Mouse (Mus musculus) monocyte, adult 59 days (primary cell): ENCODE data around the gene Snrpd2. TPM values are rescaled to one million over a fixed set of nuclear protein-coding genes. Genes with fewer than 3 reads are reported as not detected.

Experiments
- total RNA-seq, 2 experiments: library from RNA; stranded (reverse); gene quantifications; one replicate each; pipeline ENCODE4 v1.2.4; 2023

Snrpd2 gene
- total RNA-seq = 10 to 100 TPM; 51.0 to 53.8 TPM

DNA sequence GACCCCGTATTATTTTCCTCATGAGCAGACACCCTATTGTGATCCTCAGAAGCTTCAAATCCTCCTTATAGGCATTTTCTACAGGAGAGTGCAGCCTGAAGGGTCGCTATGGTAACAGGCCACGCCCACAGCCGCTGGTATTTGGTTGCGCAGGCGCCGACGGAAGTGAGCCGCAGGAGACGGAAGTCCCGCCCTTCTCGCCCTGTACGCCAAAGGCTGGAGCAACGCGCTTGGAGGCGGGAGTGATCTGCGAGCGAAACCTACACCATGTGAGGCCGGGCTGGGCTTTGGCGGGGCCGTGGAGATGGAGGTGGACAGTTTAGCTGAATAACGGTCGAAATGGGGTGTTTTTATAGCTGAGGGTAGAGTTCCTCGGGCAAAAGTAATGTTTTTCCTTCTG is at the start of gene Snrpd2:
Gene Snrpd2 (plus strand): TSS at position 97 of the 400 bp plus-strand sequence.

DNA sequence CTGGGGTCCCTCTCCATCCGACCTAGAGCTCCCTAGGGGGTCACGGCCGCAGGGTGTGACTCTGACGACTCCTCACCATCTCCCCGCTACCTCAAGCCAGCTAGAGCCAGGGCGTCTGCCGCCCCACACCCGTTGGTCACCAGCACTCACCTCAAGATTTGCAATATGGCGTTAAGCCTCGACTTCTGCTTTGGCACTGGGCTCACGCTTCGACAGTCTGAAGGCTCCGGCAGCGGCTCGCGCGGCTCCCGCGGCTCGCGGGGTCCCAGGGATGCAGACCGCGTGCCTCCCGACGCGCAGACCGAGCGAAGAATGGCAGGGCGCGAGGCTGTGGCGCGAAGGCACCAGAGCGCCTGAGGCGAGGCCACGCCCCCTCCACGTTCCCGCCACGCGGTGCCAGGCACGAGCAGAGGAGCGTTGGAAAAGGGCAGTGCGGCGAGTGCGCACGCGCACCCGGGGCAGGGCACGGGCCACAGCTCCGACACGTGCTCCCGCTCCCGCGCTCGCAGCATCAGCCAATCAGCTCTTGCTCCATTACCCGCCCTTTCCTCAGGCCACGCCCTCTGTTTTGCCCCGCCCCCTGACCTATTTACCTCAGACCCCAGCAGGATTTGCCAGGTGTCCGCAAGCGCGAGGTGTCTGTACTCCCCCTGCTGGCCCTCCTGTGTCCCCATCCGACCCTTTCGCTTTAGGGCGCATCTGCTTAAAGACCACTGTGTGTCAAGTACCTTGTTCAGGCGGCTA is 31.3 kb upstream of the Snrpd2 start, which contains the start of gene Gm4969:
Gene Gm4969 (minus strand): TSS at position 341 of the 744 bp plus-strand sequence.

DNA sequence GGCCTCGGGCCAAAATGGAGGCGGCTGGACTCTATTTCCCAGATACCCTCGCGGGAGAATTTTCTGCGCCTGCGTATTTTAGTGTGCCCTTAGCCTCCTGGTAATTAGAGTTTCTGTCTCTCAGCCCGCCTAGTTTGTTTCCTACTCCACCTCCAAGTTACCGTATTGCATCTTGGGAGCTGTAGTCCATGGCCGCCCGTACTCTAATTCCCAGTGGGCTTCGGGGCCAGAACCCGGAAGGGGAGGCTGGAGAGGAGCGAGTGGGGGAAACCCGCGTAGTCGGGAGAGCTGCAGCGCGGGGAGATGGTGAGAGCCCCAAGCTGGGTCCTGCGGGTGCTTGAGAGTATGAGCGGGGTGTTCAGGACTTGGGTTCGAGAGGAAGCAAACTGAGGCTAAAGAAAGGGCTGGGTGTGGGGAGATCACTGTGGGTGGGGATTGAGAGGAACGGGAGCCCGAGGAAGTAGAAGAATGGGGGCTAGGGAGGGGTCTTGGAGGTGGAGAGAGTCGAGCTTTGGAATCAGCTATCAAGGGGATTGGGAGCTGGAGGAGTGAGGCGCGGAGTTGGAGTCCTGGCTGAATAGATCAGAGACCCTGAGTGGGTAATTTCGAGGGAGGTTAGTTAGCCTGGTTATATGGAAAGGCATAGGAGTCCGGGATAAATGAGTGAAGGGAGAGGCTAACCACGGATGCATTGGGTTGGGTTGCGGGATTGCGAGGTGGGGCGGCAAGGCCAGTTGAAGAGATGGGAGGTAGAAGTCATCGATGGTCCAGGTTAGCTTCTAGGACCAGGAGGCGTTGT is 29.7 kb upstream of the Snrpd2 start, which contains the start of gene Fbxo46:
Gene Fbxo46 (plus strand): TSS at position 229 of the 799 bp plus-strand sequence.

DNA sequence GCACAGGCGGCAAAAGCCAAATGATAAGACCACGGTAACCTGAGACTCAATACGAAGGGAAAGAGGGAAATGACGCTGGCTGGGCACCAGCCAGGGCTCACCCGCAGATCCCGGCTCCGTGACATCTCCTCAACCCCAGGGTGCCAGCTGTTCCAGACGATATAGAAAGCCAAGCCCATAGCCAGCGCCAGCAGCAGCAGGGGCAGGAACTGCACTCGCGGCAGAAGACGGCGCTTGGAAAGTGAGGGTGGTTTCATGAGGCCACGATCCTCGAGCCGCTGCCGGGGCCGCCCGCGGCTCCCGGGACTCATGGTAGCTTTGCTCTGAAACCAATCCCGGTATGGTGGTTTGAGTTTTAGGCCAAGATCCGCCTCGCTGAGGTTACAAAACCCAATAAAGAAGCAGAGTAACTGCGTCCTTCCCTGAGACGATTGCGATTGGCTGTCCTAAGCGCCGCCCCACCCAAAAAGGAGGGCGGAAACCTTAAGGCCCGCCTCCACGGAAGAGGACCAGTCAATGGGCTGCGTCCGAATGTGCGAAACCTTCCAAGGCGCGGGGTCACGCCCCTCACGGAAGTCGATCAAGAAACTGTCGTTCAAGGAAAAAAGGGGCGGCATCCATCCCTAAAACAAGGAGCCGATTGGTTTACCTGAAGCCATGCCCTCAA is 514 bp upstream of the Snrpd2 start, which contains the start of gene Qpctl:
Gene Qpctl (minus strand): TSS at position 417 of the 667 bp plus-strand sequence.

DNA sequence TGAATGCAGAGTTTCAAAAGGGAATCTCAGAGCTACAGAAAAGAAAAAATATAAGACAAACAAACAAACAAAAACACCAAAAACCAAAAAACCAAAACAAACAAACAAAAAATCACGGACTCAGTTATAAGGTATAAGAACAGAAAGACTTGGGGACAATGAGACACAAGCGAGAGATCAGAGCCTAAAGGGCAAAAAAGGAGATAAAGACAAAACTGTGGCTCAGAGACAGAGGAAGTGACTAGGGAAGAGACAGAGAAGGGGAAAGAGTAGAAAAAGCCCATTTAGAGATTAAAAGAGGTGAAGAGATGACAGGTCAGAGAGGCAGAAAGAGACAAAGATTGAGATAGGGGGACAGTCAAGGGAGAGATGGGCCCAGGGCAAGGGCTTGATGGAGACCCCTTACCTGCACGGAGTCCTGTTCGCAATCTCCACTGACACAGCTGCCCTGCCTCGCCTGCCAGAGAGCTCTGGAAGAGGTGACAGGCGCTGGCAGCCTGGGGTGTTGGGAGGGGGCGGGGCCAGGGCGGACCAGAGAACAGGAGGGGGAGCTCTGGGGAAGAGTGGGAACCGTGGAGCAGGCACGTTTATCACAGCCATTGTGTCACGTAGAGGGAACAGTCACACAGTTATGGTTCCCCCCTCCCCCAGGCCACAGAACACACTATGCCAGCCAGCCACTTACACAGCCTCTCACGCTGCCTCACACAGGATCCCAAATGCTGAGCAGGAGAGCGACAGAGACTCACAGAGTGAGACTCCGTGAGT is 16.3 kb downstream of the Snrpd2 start, which contains the start of gene Gipr:
Gene Gipr (minus strand): TSS at position 472 of the 768 bp plus-strand sequence.

GRCm38 (mm10) chr7:19175708-19176515 is 26.4 kb downstream of the Snrpd2 start, which contains the start of gene Eml2:
TSS of gene Eml2 (plus strand) at chr7:19176421.

Other genes starting within 250 kb of the Snrpd2 start
- 10 to 100 TPM; 21.1 to 24.7 TPM for gene Ccdc61, start 239.3 kb upstream of the Snrpd2 start, total RNA-seq
- gene Nova2, start 223.8 kb upstream of the Snrpd2 start, total RNA-seq = under 1 TPM in 1 of 2 experiments, not detected in 1; 0.05 TPM
- gene Nanos2, start 162.3 kb upstream of the Snrpd2 start, total RNA-seq = not detected
- 1 to 10 TPM in 1 of 2 experiments, under 1 TPM in 1; 0.79 to 1.0 TPM for gene Mypop, start 158.5 kb upstream of the Snrpd2 start, total RNA-seq
- gene Irf2bp1, start 145.7 kb upstream of the Snrpd2 start, total RNA-seq = 10 to 100 TPM; 16.4 to 17.3 TPM
- not detected for gene Foxa3, start 126.2 kb upstream of the Snrpd2 start, total RNA-seq
- 10 to 100 TPM; 77.6 to 77.8 TPM for gene Sympk, start 125.3 kb upstream of the Snrpd2 start, total RNA-seq
- gene Rsph6a, start 95.0 kb upstream of the Snrpd2 start, total RNA-seq = not detected
- 1 to 10 TPM; 2.5 to 5.0 TPM for gene Dmwd, start 73.5 kb upstream of the Snrpd2 start, total RNA-seq
- gene Dmpk, start 65.9 kb upstream of the Snrpd2 start, total RNA-seq = 10 to 100 TPM; 55.7 to 63.9 TPM
- under 1 TPM; 0.58 to 0.73 TPM for gene Six5, start 55.1 kb upstream of the Snrpd2 start, total RNA-seq
- gene Gm4969, start 31.4 kb upstream of the Snrpd2 start, total RNA-seq = not detected
- 10 to 100 TPM; 15.2 to 15.6 TPM for gene Fbxo46, start 29.9 kb upstream of the Snrpd2 start, total RNA-seq
- 1 to 10 TPM; 9.0 to 9.4 TPM for gene Qpctl, start 431 bp upstream of the Snrpd2 start, total RNA-seq
- gene Gipr, start 16.4 kb downstream of the Snrpd2 start, total RNA-seq = not detected
- 10 to 100 TPM; 21.4 to 22.2 TPM for gene Eml2, start 26.7 kb downstream of the Snrpd2 start, total RNA-seq
- gene Gpr4, start 62.8 kb downstream of the Snrpd2 start, total RNA-seq = not detected
- gene Opa3, start 78.6 kb downstream of the Snrpd2 start, total RNA-seq = 10 to 100 TPM; 44.6 to 45.7 TPM
- gene Vasp, start 122.1 kb downstream of the Snrpd2 start, total RNA-seq = 100 to 1,000 TPM; 298 to 304 TPM
- gene Ppm1n, start 130.3 kb downstream of the Snrpd2 start, total RNA-seq = 1 to 10 TPM; 2.5 to 9.1 TPM
- gene Rtn2, start 132.9 kb downstream of the Snrpd2 start, total RNA-seq = 1 to 10 TPM in 1 of 2 experiments, under 1 TPM in 1; 0.88 to 1.1 TPM
- gene Fosb, start 160.3 kb downstream of the Snrpd2 start, total RNA-seq = 1,000 to 10,000 TPM; 2,539 to 2,823 TPM
- gene Ercc1, start 195.1 kb downstream of the Snrpd2 start, total RNA-seq = 10 to 100 TPM; 29.1 to 29.3 TPM
- 1 to 10 TPM; 7.0 to 8.7 TPM for gene Cd3eap, start 209.8 kb downstream of the Snrpd2 start, total RNA-seq
- gene Ppp1r13l, start 210.0 kb downstream of the Snrpd2 start, total RNA-seq = 1 to 10 TPM; 1.3 to 4.3 TPM
- gene Ercc2, start 232.3 kb downstream of the Snrpd2 start, total RNA-seq = 10 to 100 TPM; 35.0 to 35.5 TPM